Mouse (Mus musculus) testis, adult 2 months (tissue): Measurements from ENCODE around the gene Il6ra. TPM values are rescaled to one million over a fixed set of nuclear protein-coding genes. Genes with fewer than 3 reads are reported as not detected.

Source experiments
- H3K27ac ChIP-seq: fragments of 200-500 bp; 2 replicates; pipeline ENCODE4 v1.5.1; 2012; ENCODE audit warnings: low read depth, low read length; ENCODE audit not compliant: control insufficient read depth, insufficient read depth
- H3K27me3 ChIP-seq: fragments of 200-500 bp; 2 replicates; pipeline ENCODE4 v1.6.1; 2012; ENCODE audit warnings: mild to moderate bottlenecking, low read length, moderate library complexity; ENCODE audit not compliant: control insufficient read depth, insufficient read depth
- H3K36me3 ChIP-seq: fragments of 200-500 bp; 2 replicates; pipeline ENCODE4 v1.6.1; 2012; ENCODE audit warnings: mild to moderate bottlenecking, low read length; ENCODE audit not compliant: control insufficient read depth, insufficient read depth
- H3K4me1 ChIP-seq: fragments of 200-500 bp; 2 replicates; pipeline ENCODE4 v1.6.1; 2012; ENCODE audit warnings: low read length; ENCODE audit not compliant: control insufficient read depth, insufficient read depth
- H3K4me3 ChIP-seq: fragments of 200-500 bp; 2 replicates; pipeline ENCODE4 v1.5.1; 2012; ENCODE audit warnings: low read depth, mild to moderate bottlenecking, low read length, moderate library complexity, mixed read lengths; ENCODE audit not compliant: control insufficient read depth
- CTCF ChIP-seq: fragments of 200-500 bp; IDR thresholded peaks from 2 replicates; pipeline ENCODE4 v1.5.1; 2012; ENCODE audit warnings: low read depth, mild to moderate bottlenecking, inconsistent platforms, low read length, moderate library complexity; ENCODE audit not compliant: control insufficient read depth, insufficient read depth, insufficient replicate concordance
- POLR2A ChIP-seq: fragments of 200-500 bp; IDR thresholded peaks from 2 replicates; pipeline ENCODE4 v1.6.1; 2012; ENCODE audit warnings: low read depth, mild to moderate bottlenecking, inconsistent platforms, low read length, moderate library complexity; ENCODE audit not compliant: control insufficient read depth
- polyA plus RNA-seq: library from polyadenylated mRNA; depleted of rRNA; stranded (reverse); fragments of >200 nt; gene quantifications from 2 replicates; pipeline ENCODE4 v1.2.3, GENCODE M21; 2012

The Il6ra gene
- polyA plus RNA-seq, 1 experiment = 1.1 TPM

GRCm38 (mm10) chr3:89875021-89875420, 38.0 kb downstream of the Il6ra start:
- H3K4me1 ChIP-seq = no peaks in the 10 kb centered on the region
- H3K36me3 ChIP-seq = no peaks in the 10 kb centered on the region
- TF ChIP-seq CTCF (no peak), POLR2A (no peak)
- H3K27me3 ChIP-seq = no peaks in the 10 kb centered on the region
- H3K27ac ChIP-seq = no peak overlapping the region
- no peak overlapping the region for H3K4me3 ChIP-seq

- no peaks in the 10 kb centered on the region for H3K36me3 ChIP-seq
- no peak overlapping the region for H3K27ac ChIP-seq
- no peaks in the 10 kb centered on the region for H3K27me3 ChIP-seq
- H3K4me1 ChIP-seq = no peaks in the 10 kb centered on the region
- H3K4me3 ChIP-seq = no peak overlapping the region
- no peak for TF ChIP-seq CTCF
These were observed 38.9 kb downstream of the Il6ra start for GRCm38 (mm10) chr3:89874076-89874475.

- Histone ChIP-seq H3K27me3 (no peaks in the 10 kb centered on the region), H3K4me3 (no peak overlapping the region)
- TF ChIP-seq POLR2A = no peak
- no peak for TF ChIP-seq CTCF
These were observed 40.3 kb downstream of the Il6ra start for GRCm38 (mm10) chr3:89872684-89873083.

GRCm38 (mm10) chr3:89872209-89872608, 40.8 kb downstream of the Il6ra start:
- TF ChIP-seq POLR2A (no peak), CTCF (no peak)
- H3K27me3 ChIP-seq = no peaks in the 10 kb centered on the region
- no peak overlapping the region for H3K27ac ChIP-seq
- no peaks in the 10 kb centered on the region for H3K4me1 ChIP-seq
- H3K36me3 ChIP-seq = no peaks in the 10 kb centered on the region
- no peak overlapping the region for H3K4me3 ChIP-seq

More at GRCm38 (mm10) chr3:89872684-89873083, 40.3 kb downstream of the Il6ra start:
- Histone ChIP-seq H3K4me1 (no peaks in the 10 kb centered on the region), H3K36me3 (no peaks in the 10 kb centered on the region), H3K27ac (no peak overlapping the region)

GRCm38 (mm10) chr3:89871339-89871914, 41.6 kb downstream of the Il6ra start:
- TF ChIP-seq POLR2A (no peak), CTCF (no peak)
- no peak overlapping the region for H3K4me3 ChIP-seq
- H3K27me3 ChIP-seq = no peaks in the 10 kb centered on the region
- H3K27ac ChIP-seq = no peak overlapping the region
- no peaks in the 10 kb centered on the region for H3K36me3 ChIP-seq
- H3K4me1 ChIP-seq = no peaks in the 10 kb centered on the region

- Histone ChIP-seq H3K4me3 (no peak overlapping the region), H3K27ac (no peak overlapping the region), H3K36me3 (no peaks in the 10 kb centered on the region), H3K4me1 (no peaks in the 10 kb centered on the region), H3K27me3 (no peaks in the 10 kb centered on the region)
- TF ChIP-seq CTCF (no peak), POLR2A (no peak)
These were observed 42.3 kb downstream of the Il6ra start for GRCm38 (mm10) chr3:89870472-89871271.

GRCm38 (mm10) chr3:89869556-89869955, 43.4 kb downstream of the Il6ra start:
- no peaks in the 10 kb centered on the region for H3K27me3 ChIP-seq
- no peak for TF ChIP-seq POLR2A
- no peak for TF ChIP-seq CTCF
- no peaks in the 10 kb centered on the region for H3K36me3 ChIP-seq
- H3K27ac ChIP-seq = no peak overlapping the region
- H3K4me1 ChIP-seq = peaks cover 3% of the 10 kb centered on the region
- H3K4me3 ChIP-seq = no peak overlapping the region
